Mouse (Mus musculus) erythroblast, embryonic 14.5 days (primary cell): ENCODE data around the gene Ass1.

Experiments used
- GATA1 ChIP-seq: IDR thresholded peaks from 2 replicates; pipeline ENCODE4 v1.6.1; 2012; ENCODE audit warnings: low read length, inconsistent platforms, mixed read lengths
- TAL1 ChIP-seq: IDR thresholded peaks from 3 replicates; pipeline ENCODE4 v1.6.1; 2012; ENCODE audit warnings: low read length, inconsistent platforms, mixed read lengths

GRCm38 (mm10) chr2:31463253-31463652 lies 6.8 kb upstream of the Ass1 start:
- TF ChIP-seq GATA1 (no peak), TAL1 (no peak)
